Mouse (Mus musculus) lung, embryonic 15.5 days (tissue): Measurements from ENCODE around the gene Nptx1. TPM values are rescaled to one million over a fixed set of nuclear protein-coding genes. Genes with fewer than 3 reads are reported as not detected.

Experiments
- ATAC-seq: fragments of 200-750 bp; cut with Nextera tagmentation; 2 replicates; pipeline ENCODE4 v1.8.0; 2017; ENCODE audit warnings: moderate number of reproducible peaks, borderline replicate concordance; ENCODE audit not compliant: low FRiP score, low TSS enrichment; ENCODE audit errors: extremely low read depth
- H3K27ac ChIP-seq: fragments of 300-500 bp; sonication (generic); 2 replicates; pipeline ENCODE4 v1.5.1; 2015; ENCODE audit warnings: moderate library complexity, mild to moderate bottlenecking, inconsistent platforms
- H3K27me3 ChIP-seq: fragments of 300-500 bp; sonication (generic); 2 replicates; pipeline ENCODE4 v1.6.1; 2015; ENCODE audit warnings: inconsistent platforms
- H3K36me3 ChIP-seq: fragments of 300-500 bp; sonication (generic); 2 replicates; pipeline ENCODE4 v1.6.1; 2015; ENCODE audit warnings: inconsistent platforms
- H3K4me1 ChIP-seq: fragments of 300-500 bp; sonication (generic); 2 replicates; pipeline ENCODE4 v1.6.1; 2015; ENCODE audit warnings: inconsistent platforms
- H3K4me2 ChIP-seq: fragments of 300-500 bp; sonication (generic); 2 replicates; pipeline ENCODE4 v1.6.1; 2015; ENCODE audit warnings: inconsistent platforms, mild to moderate bottlenecking, moderate library complexity
- H3K4me3 ChIP-seq: fragments of 300-500 bp; sonication (generic); 2 replicates; pipeline ENCODE4 v1.5.1; 2015; ENCODE audit warnings: mild to moderate bottlenecking, inconsistent platforms
- H3K9ac ChIP-seq: fragments of 300-500 bp; sonication (generic); 2 replicates; pipeline ENCODE4 v1.6.1; 2015; ENCODE audit warnings: inconsistent platforms
- H3K9me3 ChIP-seq: fragments of 300-500 bp; sonication (generic); 2 replicates; pipeline ENCODE4 v1.6.1; 2016; ENCODE audit warnings: inconsistent platforms
- WGBS: fragments of 180-500 bp; shearing (Covaris S2); methylation state at CpG from one replicate; pipeline ENCODE4 v1.1.7; 2015; 5-methylcytosine and 5-hydroxymethylcytosine counted together
- polyA plus RNA-seq: library from polyadenylated mRNA; unstranded; fragments of >200 nt; fragmentation: Nextera tagmentation; extraction: Ambion mirVana; gene quantifications from 2 replicates; pipeline ENCODE4 v1.2.1, GENCODE M21; 2015

Gene Nptx1
- polyA plus RNA-seq: 1.7 TPM in 2 replicates

- peak within 1 kb of the TSS; percentile 44 for H3K9ac ChIP-seq
- H3K27ac ChIP-seq: no peak within 1 kb of the TSS
- H3K9me3 ChIP-seq: no peaks in the 10 kb centered on the region
- peak within 1 kb of the TSS; percentile 52 for H3K4me3 ChIP-seq
- H3K4me2 ChIP-seq: peak within 1 kb of the TSS; percentile 99
- ATAC-seq: no peak
- WGBS: under 1% methylated on average over 88 of the region's 90 CpGs
- H3K27me3 ChIP-seq: peaks cover 82% of the 10 kb centered on the region
- no peaks in the 10 kb centered on the region for H3K36me3 ChIP-seq
- H3K4me1 ChIP-seq: peaks cover 63% of the 10 kb centered on the region
These were observed at the start of gene Nptx1 for GRCm38 (mm10) chr11:119547183-119547921. Nptx1 (minus strand) TSS chr11:119547753.

GRCm38 (mm10) chr11:119593966-119594365 lies 46.4 kb upstream of the Nptx1 start:
- Histone ChIP-seq H3K9me3 (no peaks in the 10 kb centered on the region), H3K4me1 (no peaks in the 10 kb centered on the region), H3K36me3 (no peaks in the 10 kb centered on the region), H3K27me3 (peaks cover 4% of the 10 kb centered on the region; the same call in 1 of the 2 replicates), H3K4me2 (no peak overlapping the region), H3K4me3 (no peak overlapping the region), H3K27ac (no peak overlapping the region), H3K9ac (no peak overlapping the region)
- ATAC-seq: no peak
- 22% methylated on average over 3 of the region's 3 CpGs for WGBS

- ATAC-seq: no peak
- Histone ChIP-seq H3K36me3 (no peaks in the 10 kb centered on the region), H3K27ac (no peak overlapping the region), H3K27me3 (peaks cover 4% of the 10 kb centered on the region; the same call in 1 of the 2 replicates), H3K9ac (no peak overlapping the region), H3K4me1 (no peaks in the 10 kb centered on the region), H3K4me2 (no peak overlapping the region), H3K9me3 (no peaks in the 10 kb centered on the region), H3K4me3 (no peak overlapping the region)
- 78% methylated on average over 7 of the region's 7 CpGs for WGBS
These were observed 41.7 kb upstream of the Nptx1 start for GRCm38 (mm10) chr11:119589242-119589641.

- 31% methylated on average over 5 of the region's 5 CpGs for WGBS
- Histone ChIP-seq H3K9ac (no peak overlapping the region), H3K27ac (no peak overlapping the region), H3K9me3 (no peaks in the 10 kb centered on the region), H3K4me3 (no peak overlapping the region), H3K4me1 (no peaks in the 10 kb centered on the region), H3K27me3 (no peaks in the 10 kb centered on the region; the same call in 1 of the 2 replicates), H3K4me2 (no peak overlapping the region), H3K36me3 (no peaks in the 10 kb centered on the region)
- no peak for ATAC-seq
These were observed 39.6 kb upstream of the Nptx1 start for GRCm38 (mm10) chr11:119587112-119587511.

- H3K9me3 ChIP-seq: no peaks in the 10 kb centered on the region
- H3K9ac ChIP-seq: no peak overlapping the region
- no peak overlapping the region for H3K4me2 ChIP-seq
- no peaks in the 10 kb centered on the region for H3K4me1 ChIP-seq
- no peak for ATAC-seq
- no peak overlapping the region for H3K4me3 ChIP-seq
- no peak overlapping the region for H3K27ac ChIP-seq
- no peaks in the 10 kb centered on the region for H3K36me3 ChIP-seq
- H3K27me3 ChIP-seq: no peaks in the 10 kb centered on the region; the same call in 1 of the 2 replicates
- 50% methylated on average over 4 of the region's 4 CpGs for WGBS
These were observed 39.0 kb upstream of the Nptx1 start for GRCm38 (mm10) chr11:119586511-119586910.

GRCm38 (mm10) chr11:119577721-119578120 lies 30.2 kb upstream of the Nptx1 start:
- WGBS: 89% methylated on average over 2 of the region's 2 CpGs
- Histone ChIP-seq H3K4me2 (no peak overlapping the region), H3K4me3 (no peak overlapping the region), H3K27me3 (no peaks in the 10 kb centered on the region), H3K4me1 (peaks cover 10% of the 10 kb centered on the region), H3K27ac (no peak overlapping the region), H3K9me3 (no peaks in the 10 kb centered on the region), H3K9ac (no peak overlapping the region), H3K36me3 (no peaks in the 10 kb centered on the region)
- ATAC-seq: no peak

GRCm38 (mm10) chr11:119576855-119577254 lies 29.3 kb upstream of the Nptx1 start:
- H3K27ac ChIP-seq: no peak overlapping the region
- no peaks in the 10 kb centered on the region for H3K27me3 ChIP-seq
- no peak overlapping the region for H3K4me2 ChIP-seq
- H3K36me3 ChIP-seq: no peaks in the 10 kb centered on the region
- no peak overlapping the region for H3K4me3 ChIP-seq
- no peaks in the 10 kb centered on the region for H3K9me3 ChIP-seq
- H3K9ac ChIP-seq: no peak overlapping the region
- no peak for ATAC-seq
- 6% methylated on average over 4 of the region's 4 CpGs for WGBS
- peaks cover 10% of the 10 kb centered on the region for H3K4me1 ChIP-seq

GRCm38 (mm10) chr11:119572316-119573010 lies 24.9 kb upstream of the Nptx1 start:
- Histone ChIP-seq H3K4me3 (no peak overlapping the region), H3K27me3 (no peaks in the 10 kb centered on the region), H3K4me1 (peaks cover 10% of the 10 kb centered on the region), H3K9me3 (no peaks in the 10 kb centered on the region), H3K4me2 (no peak overlapping the region), H3K27ac (no peak overlapping the region), H3K36me3 (no peaks in the 10 kb centered on the region), H3K9ac (no peak overlapping the region)
- 52% methylated on average over 15 of the region's 15 CpGs for WGBS
- no peak for ATAC-seq

GRCm38 (mm10) chr11:119566188-119566587 lies 18.6 kb upstream of the Nptx1 start:
- Histone ChIP-seq H3K9ac (no peak overlapping the region), H3K27ac (no peak overlapping the region), H3K4me3 (no peak overlapping the region), H3K36me3 (no peaks in the 10 kb centered on the region), H3K4me1 (peaks cover 3% of the 10 kb centered on the region; the same call in 1 of the 2 replicates), H3K9me3 (no peaks in the 10 kb centered on the region), H3K27me3 (peaks cover 20% of the 10 kb centered on the region; the same call in 1 of the 2 replicates), H3K4me2 (no peak overlapping the region)
- no peak for ATAC-seq
- 58% methylated on average over 5 of the region's 5 CpGs for WGBS

GRCm38 (mm10) chr11:119565684-119566083 lies 18.1 kb upstream of the Nptx1 start:
- Histone ChIP-seq H3K27me3 (peaks cover 20% of the 10 kb centered on the region; the same call in 1 of the 2 replicates), H3K9ac (no peak overlapping the region), H3K4me3 (no peak overlapping the region), H3K4me2 (no peak overlapping the region), H3K36me3 (no peaks in the 10 kb centered on the region), H3K9me3 (no peaks in the 10 kb centered on the region), H3K27ac (no peak overlapping the region), H3K4me1 (peaks cover 3% of the 10 kb centered on the region; the same call in 1 of the 2 replicates)
- 35% methylated on average over 10 of the region's 10 CpGs for WGBS
- no peak for ATAC-seq

- 58% methylated on average over 7 of the region's 7 CpGs for WGBS
- H3K27me3 ChIP-seq: peaks cover 20% of the 10 kb centered on the region; the same call in 1 of the 2 replicates
These were observed 17.5 kb upstream of the Nptx1 start for GRCm38 (mm10) chr11:119565021-119565420.

GRCm38 (mm10) chr11:119564383-119564782 lies 16.8 kb upstream of the Nptx1 start:
- Histone ChIP-seq H3K4me1 (peaks cover 11% of the 10 kb centered on the region), H3K4me2 (no peak overlapping the region), H3K4me3 (no peak overlapping the region), H3K36me3 (no peaks in the 10 kb centered on the region), H3K9me3 (no peaks in the 10 kb centered on the region), H3K27ac (no peak overlapping the region), H3K27me3 (peaks cover 20% of the 10 kb centered on the region; the same call in 1 of the 2 replicates), H3K9ac (no peak overlapping the region)
- WGBS: 85% methylated on average over 10 of the region's 10 CpGs
- no peak for ATAC-seq

More at GRCm38 (mm10) chr11:119565021-119565420, 17.5 kb upstream of the Nptx1 start:
- Histone ChIP-seq H3K4me3 (no peak overlapping the region), H3K27ac (no peak overlapping the region), H3K36me3 (no peaks in the 10 kb centered on the region), H3K9me3 (no peaks in the 10 kb centered on the region), H3K9ac (no peak overlapping the region), H3K4me1 (peaks cover 5% of the 10 kb centered on the region), H3K4me2 (no peak overlapping the region)
- no peak for ATAC-seq
